Mouse (Mus musculus) mouse embryonic stem cell (cell line): ENCODE measurements around the gene Fbxl13.

Source experiments
- in situ Hi-C, 2 experiments: fragments of 300-500 bp; cut with MboI; formaldehyde crosslinking; loops; 1 replicate in 1 of 2; 3 replicates in 1 of 2; pipeline ENCODE4 v1.14.3; 2019 to 2020; ENCODE audit warnings: low sequenced_read_pairs in 2 of 2, low pct_unique_long_range_greater_than_20kb in 1 of 2, mixed read lengths in 1 of 2; ENCODE audit not compliant: unreplicated experiment in 1 of 2

The Fbxl13 gene

GRCm38 (mm10) chr5:21440833-21441530, 204.5 kb downstream of the Fbxl13 start:
- in situ Hi-C loops = no loop called here

GRCm38 (mm10) chr5:21439446-21440110, 205.9 kb downstream of the Fbxl13 start:
- in situ Hi-C loops = no loop called here

- in situ Hi-C loops = no loop called here
These were observed 207.0 kb downstream of the Fbxl13 start for GRCm38 (mm10) chr5:21438428-21438827.

- in situ Hi-C loops = no loop called here
These were observed 208.9 kb downstream of the Fbxl13 start for GRCm38 (mm10) chr5:21436471-21436975.

GRCm38 (mm10) chr5:21434148-21434929, 211.1 kb downstream of the Fbxl13 start:
- in situ Hi-C loops = no loop called here
